Mouse (Mus musculus) splenic B cell, adult 2 months (primary cell): ENCODE measurements around the gene Ccn5.

Experiments
- DNase-seq: peaks from one replicate; pipeline ENCODE4 v3.0.0-alpha.2; 2011; ENCODE audit warnings: low read depth, low spot score
- H3K27me3 ChIP-seq: 2 replicates; pipeline ENCODE4 v1.6.1; 2012; ENCODE audit warnings: mild to moderate bottlenecking, low read length, moderate library complexity, mixed read lengths; ENCODE audit not compliant: control insufficient read depth, poor library complexity, insufficient read depth, severe bottlenecking
- H3K36me3 ChIP-seq: 2 replicates; pipeline ENCODE4 v1.6.1; 2012; ENCODE audit warnings: mild to moderate bottlenecking, low read length, moderate library complexity, mixed read lengths; ENCODE audit not compliant: control insufficient read depth, poor library complexity, insufficient read depth, severe bottlenecking

The Ccn5 gene

GRCm38 (mm10) chr2:163814739-163815465, 5.8 kb upstream of the Ccn5 start:
- no peak for DNase-seq
- no peaks in the 10 kb centered on the region for H3K27me3 ChIP-seq
- H3K36me3 ChIP-seq: no peaks in the 10 kb centered on the region

- no peaks in the 10 kb centered on the region for H3K27me3 ChIP-seq
- peak; percentile 61 for DNase-seq
- no peaks in the 10 kb centered on the region for H3K36me3 ChIP-seq
Measured at GRCm38 (mm10) chr2:163823248-163823647, 2.6 kb downstream of the Ccn5 start.

GRCm38 (mm10) chr2:163823771-163824170, 3.1 kb downstream of the Ccn5 start:
- H3K36me3 ChIP-seq: no peaks in the 10 kb centered on the region
- no peaks in the 10 kb centered on the region for H3K27me3 ChIP-seq
- no peak for DNase-seq

- DNase-seq: no peak
Measured at GRCm38 (mm10) chr2:163825861-163826260, 5.2 kb downstream of the Ccn5 start.

GRCm38 (mm10) chr2:163826494-163826893, 5.8 kb downstream of the Ccn5 start:
- H3K27me3 ChIP-seq: no peaks in the 10 kb centered on the region
- no peaks in the 10 kb centered on the region for H3K36me3 ChIP-seq
- no peak for DNase-seq

More at GRCm38 (mm10) chr2:163825861-163826260, 5.2 kb downstream of the Ccn5 start:
- Histone ChIP-seq H3K27me3 (no peaks in the 10 kb centered on the region), H3K36me3 (no peaks in the 10 kb centered on the region)

GRCm38 (mm10) chr2:163831163-163831562, 10.5 kb downstream of the Ccn5 start:
- no peaks in the 10 kb centered on the region for H3K36me3 ChIP-seq
- H3K27me3 ChIP-seq: no peaks in the 10 kb centered on the region
- no peak for DNase-seq

GRCm38 (mm10) chr2:163838043-163838442, 17.4 kb downstream of the Ccn5 start:
- H3K27me3 ChIP-seq: no peaks in the 10 kb centered on the region
- no peaks in the 10 kb centered on the region for H3K36me3 ChIP-seq
- peak; percentile 88 for DNase-seq

- Histone ChIP-seq H3K27me3 (no peaks in the 10 kb centered on the region), H3K36me3 (no peaks in the 10 kb centered on the region)
- DNase-seq: no peak
Measured at GRCm38 (mm10) chr2:163839519-163839918, 18.9 kb downstream of the Ccn5 start.

- Histone ChIP-seq H3K36me3 (no peaks in the 10 kb centered on the region), H3K27me3 (no peaks in the 10 kb centered on the region)
- DNase-seq: no peak
Measured at GRCm38 (mm10) chr2:163842043-163842442, 21.4 kb downstream of the Ccn5 start.

GRCm38 (mm10) chr2:163853461-163853901, 32.8 kb downstream of the Ccn5 start, which contains the start of gene Kcnk15:
Kcnk15 (plus strand) TSS chr2:163853651.
- no peak for DNase-seq
- no peaks in the 10 kb centered on the region; the same call in 1 of the 2 replicates for H3K27me3 ChIP-seq
- no peaks in the 10 kb centered on the region for H3K36me3 ChIP-seq

- no peak for DNase-seq
- Histone ChIP-seq H3K36me3 (no peaks in the 10 kb centered on the region), H3K27me3 (no peaks in the 10 kb centered on the region; the same call in 1 of the 2 replicates)
Measured at GRCm38 (mm10) chr2:163857233-163857632, 36.6 kb downstream of the Ccn5 start.

GRCm38 (mm10) chr2:163858254-163858947, 37.7 kb downstream of the Ccn5 start:
- DNase-seq: no peak
- no peaks in the 10 kb centered on the region; the same call in 1 of the 2 replicates for H3K27me3 ChIP-seq

GRCm38 (mm10) chr2:163865311-163865710, 44.6 kb downstream of the Ccn5 start:
- Histone ChIP-seq H3K27me3 (no peaks in the 10 kb centered on the region), H3K36me3 (no peaks in the 10 kb centered on the region)
- no peak for DNase-seq

More at GRCm38 (mm10) chr2:163858254-163858947, 37.7 kb downstream of the Ccn5 start:
- no peaks in the 10 kb centered on the region for H3K36me3 ChIP-seq

- Histone ChIP-seq H3K27me3 (no peaks in the 10 kb centered on the region), H3K36me3 (no peaks in the 10 kb centered on the region)
- no peak for DNase-seq
Measured at GRCm38 (mm10) chr2:163866061-163866460, 45.4 kb downstream of the Ccn5 start.

GRCm38 (mm10) chr2:163869783-163870182, 49.1 kb downstream of the Ccn5 start:
- H3K36me3 ChIP-seq: no peaks in the 10 kb centered on the region
- no peak for DNase-seq

More at GRCm38 (mm10) chr2:163869783-163870182, 49.1 kb downstream of the Ccn5 start:
- no peaks in the 10 kb centered on the region for H3K27me3 ChIP-seq
